23 mouse cellular contexts compared by ENCODE assay signal in the genomic region with DNA sequence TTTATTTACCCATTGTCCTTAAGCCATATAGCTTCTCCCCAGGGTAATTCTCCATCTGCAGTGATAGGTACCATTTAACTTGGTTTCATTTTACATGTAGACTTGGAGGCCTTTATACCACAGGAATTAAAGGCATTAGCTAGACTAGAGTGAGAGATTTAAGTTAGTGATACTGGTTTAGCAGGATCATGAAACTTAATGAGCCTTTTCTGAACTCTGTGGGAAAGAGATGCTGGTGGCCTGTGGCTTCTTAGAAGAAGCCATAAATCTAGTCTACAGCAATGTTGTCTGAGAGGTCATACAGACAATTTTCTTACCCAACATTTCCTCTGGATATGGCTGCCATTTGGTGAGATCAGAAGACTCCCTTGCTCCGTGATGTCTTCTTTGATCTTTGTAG.
"Had no signal": no experiment of that assay in that cellular context is flagged by ENCODE, and none has a peak within 500 bp of the region (broad histone marks: within the 10 kb centered on the region; RNA-seq: fewer than 3 reads in every experiment).

No protein-coding gene starts in this region.

- H3K4me1 ChIP-seq: heart, embryonic 13.5 days; heart, embryonic 15.5 days; hindbrain, embryonic 13.5 days; hindbrain, embryonic 15.5 days; limb, embryonic 10.5 days; limb, embryonic 12.5 days; liver, embryonic 12.5 days had no signal

- H3K9ac ChIP-seq: heart, embryonic 13.5 days; heart, embryonic 15.5 days; hindbrain, embryonic 13.5 days; hindbrain, embryonic 15.5 days; limb, embryonic 12.5 days; liver, embryonic 12.5 days; liver, embryonic 14.5 days had no signal

- DNase-seq: gastrocnemius, postnatal 14 days; gastrocnemius, postnatal 36 days; heart, adult 11 months; heart, adult 2 months; heart, postnatal 14 days; heart, postnatal 36 days; kidney, adult 18-20 months; kidney, adult 8-10 months; kidney, postnatal 25 days; layer of hippocampus, adult 9-11 months; layer of hippocampus, postnatal 36 days; liver had no signal

- H3K27me3 ChIP-seq: heart, embryonic 13.5 days; heart, embryonic 15.5 days; hindbrain, embryonic 13.5 days; hindbrain, embryonic 15.5 days; limb, embryonic 12.5 days; liver, embryonic 12.5 days had no signal

- H3K4me3 ChIP-seq: heart, adult 2 months; heart, embryonic 13.5 days; heart, embryonic 15.5 days; hindbrain, embryonic 13.5 days; hindbrain, embryonic 15.5 days; limb, embryonic 10.5 days; limb, embryonic 12.5 days; liver, embryonic 12.5 days had no signal

- H3K27ac ChIP-seq: heart, adult 2 months; heart, embryonic 13.5 days; heart, embryonic 15.5 days; hindbrain, embryonic 13.5 days; hindbrain, embryonic 15.5 days; hindbrain, postnatal 0 days; limb, embryonic 10.5 days; limb, embryonic 12.5 days; liver, embryonic 12.5 days; liver, embryonic 14.5 days had no signal

- H3K4me2 ChIP-seq: heart, embryonic 11.5 days; heart, embryonic 13.5 days; heart, embryonic 15.5 days; hindbrain, embryonic 13.5 days; hindbrain, embryonic 15.5 days; limb, embryonic 12.5 days; liver, embryonic 12.5 days had no signal

- H3K36me3 ChIP-seq: heart, embryonic 13.5 days; heart, embryonic 15.5 days; hindbrain, embryonic 13.5 days; hindbrain, embryonic 15.5 days; limb, embryonic 10.5 days; limb, embryonic 12.5 days; liver, embryonic 12.5 days had no signal

- H3K9me3 ChIP-seq: heart, embryonic 13.5 days; heart, embryonic 15.5 days; hindbrain, embryonic 13.5 days; hindbrain, embryonic 15.5 days; limb, embryonic 10.5 days; limb, embryonic 12.5 days; liver, embryonic 12.5 days had no signal

- ATAC-seq: hindbrain, postnatal 0 days; intestine, embryonic 16.5 days; liver, embryonic 12.5 days had no signal
